Mouse (Mus musculus) urinary bladder, postnatal 0 days (tissue): Measurements from ENCODE around the gene Xkrx. TPM values are rescaled to one million over a fixed set of nuclear protein-coding genes. Genes with fewer than 3 reads are reported as not detected.

Experiments used
- polyA plus RNA-seq: library from polyadenylated mRNA; unstranded; fragments of >200 nt; fragmentation: Nextera tagmentation; extraction: Ambion mirVana; gene quantifications from 2 replicates; pipeline ENCODE4 v1.2.1, GENCODE M21; 2015

Xkrx gene
- 0.37 and 0.82 TPM in 2 replicates for polyA plus RNA-seq

DNA sequence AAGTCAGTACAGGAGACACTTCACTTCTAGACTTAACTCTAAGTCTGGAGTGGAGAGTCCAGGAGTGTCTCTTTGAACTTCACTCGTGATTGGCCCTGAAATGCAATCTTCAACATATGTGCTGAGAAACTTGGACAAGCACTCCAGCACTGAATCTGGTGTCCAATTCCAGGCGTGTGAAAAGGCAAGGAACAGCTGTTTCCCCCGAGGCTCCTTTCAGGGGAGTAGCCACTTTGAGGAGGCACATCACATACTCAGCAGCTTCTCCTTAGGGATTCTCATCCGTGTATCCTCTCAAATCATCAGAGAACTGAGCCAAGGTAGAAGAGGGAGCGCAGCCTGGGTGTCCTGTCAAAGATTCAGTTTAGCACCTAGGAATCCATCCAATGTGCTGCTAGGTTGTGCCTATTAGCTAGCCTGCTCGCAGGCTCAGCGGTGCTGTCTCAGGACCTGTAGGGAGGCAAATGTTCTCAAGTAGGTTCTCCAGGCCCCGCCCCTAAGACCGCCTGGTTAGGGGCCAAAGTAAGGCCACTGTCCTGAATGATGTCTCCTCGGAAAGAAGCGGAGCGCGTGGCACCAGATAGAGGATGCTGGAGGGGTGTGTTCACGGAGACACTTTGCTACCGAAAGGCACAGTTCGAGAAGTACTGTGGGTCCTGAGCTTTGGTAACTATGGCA is at the start of gene Xkrx:
Gene Xkrx (minus strand): TSS at position 34 of the 678 bp plus-strand sequence.

DNA sequence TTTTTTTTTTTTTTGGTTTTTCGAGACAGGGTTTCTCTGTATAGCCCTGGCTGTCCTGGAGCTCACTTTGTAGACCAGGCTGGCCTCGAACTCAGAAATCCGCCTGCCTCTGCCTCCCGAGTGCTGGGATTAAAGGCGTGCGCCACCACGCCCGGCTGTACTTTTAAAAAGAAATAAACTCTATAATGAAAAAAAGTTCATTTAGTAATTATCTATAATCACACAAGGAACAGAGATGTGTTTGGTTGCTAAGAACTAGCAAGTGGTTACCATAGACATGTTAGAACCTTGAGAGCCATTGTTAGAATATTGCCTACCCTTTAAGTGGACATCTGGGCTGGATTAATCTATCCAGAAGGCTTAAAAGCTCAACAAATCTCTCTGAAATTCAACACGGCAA is 25.3 kb upstream of the Xkrx start, which contains the start of gene Arl13a:
Gene Arl13a (plus strand): TSS at position 301 of the 400 bp plus-strand sequence.

Other genes with a start within 250 kb of the Xkrx start
- gene Sytl4, start 180.3 kb downstream of the Xkrx start, polyA plus RNA-seq = 2.3 and 2.7 TPM in 2 replicates
- 11.1 and 13.1 TPM in 2 replicates for gene Cstf2, start 102.9 kb downstream of the Xkrx start, polyA plus RNA-seq
- not detected in 2 replicates for gene Arl13a, start 25.4 kb upstream of the Xkrx start, polyA plus RNA-seq
- gene Nox1, start 59.9 kb upstream of the Xkrx start, polyA plus RNA-seq = 0.19 TPM in 1 of 2 replicates, not detected in the other
- gene Trmt2b, start 114.9 kb upstream of the Xkrx start, polyA plus RNA-seq = 12.3 and 12.7 TPM in 2 replicates
- gene Tmem35a, start 133.1 kb upstream of the Xkrx start, polyA plus RNA-seq = 0.31 and 0.59 TPM in 2 replicates
- gene Cenpi, start 146.0 kb upstream of the Xkrx start, polyA plus RNA-seq = 8.9 and 9.5 TPM in 2 replicates
- 0.11 and 0.17 TPM in 2 replicates for gene Drp2, start 242.5 kb upstream of the Xkrx start, polyA plus RNA-seq